In genomic region chr6:31221490-31221889, GRCm38 (mm10) we compare ENCODE assay signal across 9 mouse cellular contexts.
DNase-seq lines count a peak whose midpoint lies in the region; ATAC-seq and TF ChIP-seq lines count a peak whose summit lies in the region.
"Had no signal": no experiment of that assay in that cellular context is flagged by ENCODE, and none has a peak within 500 bp of the region (broad histone marks: within the 10 kb centered on the region; RNA-seq: fewer than 3 reads in every experiment).

No protein-coding gene starts in this region.

- 24% methylated on average over 10 of the region's 10 CpGs for WGBS in heart, postnatal 0 days

- H3K4me2 ChIP-seq in heart, postnatal 0 days (ENCODE audit: low read depth, low read length) = peak overlapping the region; percentile 33
- H3K4me2 ChIP-seq: limb, embryonic 15.5 days had no signal

- peak; percentile 57 for DNase-seq in adrenal gland, adult 2 months
- DNase-seq in adrenal gland, postnatal 4 days (ENCODE audit: low spot score in 2 of 2) = no peak
- peak; percentile 39 to 72 for DNase-seq in lung, adult 18-20 months
- DNase-seq in lung, postnatal 14 days = no peak
- peak; percentile 22 for DNase-seq in heart, postnatal 0 days (ENCODE audit: low spot score)
- DNase-seq in naive thymus-derived CD4-positive, alpha-beta T cell, adult 2 months (ENCODE audit: low read depth) = peak; percentile 81
- no peak for DNase-seq in thymus, postnatal 10 days (ENCODE audit: low spot score in 2 of 2)
- no peak for DNase-seq in urinary bladder, postnatal 25 days (ENCODE audit: low spot score)

- no peak for ATAC-seq in heart, postnatal 0 days (ENCODE audit: insufficient read depth, low read depth)

- H3K4me3 ChIP-seq in heart, postnatal 0 days (ENCODE audit: low read depth, low read length) = no peak overlapping the region
- H3K4me3 ChIP-seq: limb, embryonic 15.5 days had no signal

- no peak for TF ChIP-seq CTCF in heart, postnatal 0 days (IDR thresholded peaks at IDR 0.05; ENCODE audit: low read depth)

- H3K9ac ChIP-seq in heart, postnatal 0 days (replicated peaks; ENCODE audit: low read depth, low read length) = no peak overlapping the region
- H3K9ac ChIP-seq: limb, embryonic 15.5 days had no signal

- H3K9me3 ChIP-seq in heart, postnatal 0 days (replicated peaks; ENCODE audit: control insufficient read depth, low read length) = no peaks in the 10 kb centered on the region
- H3K9me3 ChIP-seq: limb, embryonic 15.5 days had no signal

- no peak overlapping the region for H3K27ac ChIP-seq in heart, postnatal 0 days (ENCODE audit: low read depth)
- H3K27ac ChIP-seq: limb, embryonic 15.5 days had no signal

- H3K36me3 ChIP-seq in heart, postnatal 0 days (replicated peaks; ENCODE audit: control insufficient read depth, insufficient read depth, low read length) = no peaks in the 10 kb centered on the region
- H3K36me3 ChIP-seq: limb, embryonic 15.5 days had no signal

- TF ChIP-seq EP300 in heart, postnatal 0 days (IDR thresholded peaks at IDR 0.05; ENCODE audit: low read depth) = no peak

- H3K4me1 ChIP-seq in heart, postnatal 0 days (ENCODE audit: control insufficient read depth, insufficient read depth) = peaks cover 6% of the 10 kb centered on the region

- peaks cover 21% of the 10 kb centered on the region for H3K27me3 ChIP-seq in heart, postnatal 0 days (ENCODE audit: control insufficient read depth, insufficient read depth, low read length)

Comparison
In these comparisons a context has a peak if more than half of its experiments do, and no peak if none do; other contexts are left out.
1. DNase-seq: peak in adrenal gland, adult 2 months (single experiment), lung, adult 18-20 months (2 of 2), heart, postnatal 0 days (single experiment) and naive thymus-derived CD4-positive, alpha-beta T cell, adult 2 months (single experiment); none in adrenal gland, postnatal 4 days (0 of 2), lung, postnatal 14 days (single experiment), thymus, postnatal 10 days (0 of 2) and urinary bladder, postnatal 25 days (single experiment).